Mouse (Mus musculus) gastrocnemius, adult 8-10 months (tissue): ENCODE data around the gene Fam166a. TPM values are rescaled to one million over a fixed set of nuclear protein-coding genes. Genes with fewer than 3 reads are reported as not detected.

Experiments
- DNase-seq, 2 experiments: peaks; one replicate each; pipeline ENCODE4 v3.0.0; 2022; ENCODE audit warnings: low spot score in 2 of 2
- total RNA-seq, 4 experiments: library from RNA; stranded (reverse); gene quantifications; 2 replicates each; pipeline ENCODE4 v1.2.4; 2022

Fam166a gene
- total RNA-seq, 4 experiments from 2014 or later = not detected

GRCm38 (mm10) chr2:25221331-25221772 lies 2.8 kb downstream of the Fam166a start:
- no peak for DNase-seq

- DNase-seq = peak; percentile 80 to 87
These were observed 5.3 kb downstream of the Fam166a start for GRCm38 (mm10) chr2:25223681-25224491.

GRCm38 (mm10) chr2:25224492-25224765 lies 5.9 kb downstream of the Fam166a start, which contains the start of gene Tubb4b:
Gene Tubb4b (minus strand): TSS chr2:25224702.
- no peak for DNase-seq

GRCm38 (mm10) chr2:25224766-25225752 lies 6.5 kb downstream of the Fam166a start:
- DNase-seq = peak; percentile 99

GRCm38 (mm10) chr2:25225811-25226379 lies 7.3 kb downstream of the Fam166a start:
- no peak for DNase-seq

GRCm38 (mm10) chr2:25226864-25227263 lies 8.3 kb downstream of the Fam166a start:
- peak; percentile 45 to 62 for DNase-seq

GRCm38 (mm10) chr2:25227406-25227805 lies 8.9 kb downstream of the Fam166a start:
- DNase-seq = no peak

- peak; percentile 80 to 87 for DNase-seq
These were observed 9.9 kb downstream of the Fam166a start for GRCm38 (mm10) chr2:25228431-25228889.

- peak in 1 of 2 experiments; percentile 21 for DNase-seq
These were observed 10.5 kb downstream of the Fam166a start for GRCm38 (mm10) chr2:25228995-25229530.

GRCm38 (mm10) chr2:25229582-25229981 lies 11.0 kb downstream of the Fam166a start:
- DNase-seq = no peak

- no peak for DNase-seq
These were observed 12.0 kb downstream of the Fam166a start for GRCm38 (mm10) chr2:25230581-25230980.

- DNase-seq = no peak
These were observed 12.5 kb downstream of the Fam166a start for GRCm38 (mm10) chr2:25231038-25231437.

GRCm38 (mm10) chr2:25233421-25233820 lies 14.9 kb downstream of the Fam166a start:
- DNase-seq = no peak

GRCm38 (mm10) chr2:25234050-25234449 lies 15.5 kb downstream of the Fam166a start, which contains the start of gene Slc34a3:
Gene Slc34a3 (minus strand): TSS chr2:25234364.
- no peak for DNase-seq

- DNase-seq = no peak
These were observed 16.1 kb downstream of the Fam166a start for GRCm38 (mm10) chr2:25234551-25235220.

- DNase-seq = no peak
These were observed 18.1 kb downstream of the Fam166a start, which contains the start of gene Rnf224 for GRCm38 (mm10) chr2:25236614-25237013. Gene Rnf224 (minus strand): TSS chr2:25236787.

GRCm38 (mm10) chr2:25237522-25237921 lies 19.0 kb downstream of the Fam166a start:
- no peak for DNase-seq

- DNase-seq = no peak
These were observed 19.6 kb downstream of the Fam166a start for GRCm38 (mm10) chr2:25238106-25238505.

GRCm38 (mm10) chr2:25239766-25240165 lies 21.2 kb downstream of the Fam166a start:
- DNase-seq = no peak

GRCm38 (mm10) chr2:25240310-25240709 lies 21.8 kb downstream of the Fam166a start:
- no peak for DNase-seq
